Mouse (Mus musculus): ENCODE results near the gene Tex35.

- no peak for TF ChIP-seq CTCF (IDR thresholded peaks at IDR 0.05; ENCODE audit: control insufficient read depth, insufficient read depth, insufficient replicate concordance, low read depth, low read length)
- no peak for TF ChIP-seq POLR2A (IDR thresholded peaks at IDR 0.05; ENCODE audit: control insufficient read depth, low read depth, low read length)
Observed at GRCm38 (mm10) chr1:157144621-157145020, 36.1 kb upstream of the Tex35 start.
